Mouse (Mus musculus) ES-E14 (cell line): ENCODE measurements at regions not wholly inside any gene's neighbourhood (a gene's known extent, or its start where the extent isn't known, plus 50 kb on each side); places are given as distances from the start of the nearest gene placed in this dataset.

Experiments used
- DNase-seq: peaks from one replicate; pipeline ENCODE4 v3.0.0-alpha.2; 2013; ENCODE audit warnings: low read depth, low spot score
- H3K27ac ChIP-seq: 2 replicates; pipeline ENCODE4 v1.5.1; 2012; ENCODE audit warnings: low read depth, mild to moderate bottlenecking, low read length, moderate library complexity, mixed read lengths; ENCODE audit not compliant: poor library complexity, insufficient read depth, severe bottlenecking
- H3K36me3 ChIP-seq: 2 replicates; pipeline ENCODE4 v1.6.1; 2012; ENCODE audit warnings: mild to moderate bottlenecking, low read length, moderate library complexity, mixed read lengths; ENCODE audit not compliant: control insufficient read depth, poor library complexity, insufficient read depth, severe bottlenecking
- H3K4me1 ChIP-seq, 2 experiments: fragments of 150-350 bp in 1 of 2; sonication (generic) in 1 of 2; 2 replicates each; pipeline ENCODE4 v1.6.1; 2012; ENCODE audit warnings: low read length in 2 of 2, mild to moderate bottlenecking in 1 of 2, mixed read lengths in 1 of 2; ENCODE audit not compliant: control insufficient read depth in 2 of 2, insufficient read depth in 2 of 2, poor library complexity in 1 of 2
- H3K4me3 ChIP-seq, 2 experiments: fragments of 150-350 bp in 1 of 2; sonication (generic) in 1 of 2; 2 replicates each; pipeline ENCODE4 v1.5.1; 2012; ENCODE audit warnings: low read length in 2 of 2, low read depth in 1 of 2, mild to moderate bottlenecking in 1 of 2, mixed read lengths in 1 of 2; ENCODE audit not compliant: insufficient read depth in 1 of 2, poor library complexity in 1 of 2, severe bottlenecking in 1 of 2
- H3K9ac ChIP-seq: 2 replicates; pipeline ENCODE4 v1.6.1; 2012; ENCODE audit warnings: low read depth, mild to moderate bottlenecking, low read length, mixed read lengths; ENCODE audit not compliant: poor library complexity, insufficient read depth, severe bottlenecking
- H3K9me3 ChIP-seq: fragments of 150-350 bp; sonication (generic); 2 replicates; pipeline ENCODE4 v1.6.1; 2012; ENCODE audit warnings: low read depth, mild to moderate bottlenecking, low read length; ENCODE audit not compliant: control insufficient read depth, insufficient read depth
- CHD2 ChIP-seq: IDR thresholded peaks from 2 replicates; pipeline ENCODE4 v1.6.1; 2014; ENCODE audit warnings: mild to moderate bottlenecking, low read depth, low read length, inconsistent platforms
- HCFC1 ChIP-seq: IDR thresholded peaks from 2 replicates; pipeline ENCODE4 v1.6.1; 2012; ENCODE audit warnings: low read length, inconsistent platforms, borderline replicate concordance; ENCODE audit not compliant: insufficient read depth
- MAFK ChIP-seq: IDR thresholded peaks from 2 replicates; pipeline ENCODE4 v1.6.1; 2014; ENCODE audit warnings: mild to moderate bottlenecking, low read depth, low read length, inconsistent platforms; ENCODE audit not compliant: insufficient read depth
- ZC3H11A ChIP-seq: IDR thresholded peaks from 2 replicates; pipeline ENCODE4 v1.6.1; 2012; ENCODE audit warnings: low read depth, mild to moderate bottlenecking, inconsistent platforms, low read length, borderline replicate concordance
- ZNF384 ChIP-seq: IDR thresholded peaks from 2 replicates; pipeline ENCODE4 v1.6.1; 2012; ENCODE audit warnings: low read depth, low read length, inconsistent platforms
- in situ Hi-C, 2 experiments: fragments of 600-800 bp; cut with MboI; formaldehyde crosslinking; loops; one replicate each; pipeline ENCODE4 v1.15.1; 2025; ENCODE audit warnings: low sequenced_read_pairs in 2 of 2, inconsistent platforms in 1 of 2; ENCODE audit not compliant: unreplicated experiment in 2 of 2

DNA sequence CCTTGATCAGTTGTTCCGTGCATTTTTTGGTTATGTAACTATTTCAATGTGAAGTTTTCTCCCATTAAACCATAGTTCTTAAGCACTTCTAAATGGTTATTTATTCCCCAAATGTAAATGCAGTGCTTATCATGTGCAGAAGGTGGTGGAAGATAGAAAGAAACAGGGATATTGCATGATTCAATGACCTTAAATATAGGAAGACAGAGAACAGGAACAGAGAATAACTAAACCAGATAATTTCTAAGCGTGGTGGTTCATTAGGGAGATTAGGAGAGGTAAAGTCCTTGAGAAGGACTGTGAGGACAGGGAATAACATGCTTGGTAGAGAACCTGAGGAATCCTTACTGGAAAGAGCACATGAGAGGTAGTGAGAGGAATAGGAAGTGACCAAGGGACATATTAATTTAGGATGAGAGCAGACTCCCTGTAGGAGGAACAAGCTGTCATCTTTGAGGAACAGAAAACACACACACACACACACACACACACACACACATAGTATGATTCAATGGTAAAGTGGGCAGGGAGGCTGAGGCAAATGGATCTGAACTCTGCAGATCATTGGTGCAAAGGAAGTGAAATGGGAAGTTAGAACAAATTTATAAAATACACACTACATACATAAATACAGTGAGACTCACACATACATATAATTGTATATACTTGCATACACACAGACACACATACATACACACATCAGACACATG lies 143.4 kb upstream of the Chl1 start:
- no peak overlapping the region for H3K27ac ChIP-seq
- H3K4me1 ChIP-seq = no peaks in the 10 kb centered on the region
- TF ChIP-seq HCFC1 (no peak), MAFK (no peak), CHD2 (no peak), ZNF384 (no peak), ZC3H11A (no peak)
- no peak overlapping the region for H3K9ac ChIP-seq
- no peak for DNase-seq
- in situ Hi-C loops = no loop called here
- H3K9me3 ChIP-seq = no peaks in the 10 kb centered on the region
- H3K36me3 ChIP-seq = no peaks in the 10 kb centered on the region
- H3K4me3 ChIP-seq = no peak overlapping the region

DNA sequence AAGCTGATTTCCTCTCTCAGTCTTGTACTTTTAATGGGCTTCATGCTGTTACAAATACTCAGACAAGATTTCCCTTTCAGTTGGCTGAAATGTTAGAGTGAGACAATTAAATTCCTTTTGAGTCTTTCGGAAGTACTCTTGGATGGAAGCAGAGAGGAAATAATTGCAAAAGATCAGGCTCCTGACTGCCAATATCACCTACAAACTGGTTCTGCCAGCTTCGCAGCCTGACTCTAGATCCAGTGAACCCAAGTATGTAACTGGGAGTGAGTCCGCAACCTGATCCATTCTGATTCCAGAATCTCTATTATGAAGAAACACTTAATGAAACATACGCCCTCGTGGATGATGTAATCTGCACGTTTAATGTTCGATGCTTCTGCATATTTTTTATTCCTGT lies 135.4 kb upstream of the Chl1 start:
- in situ Hi-C loops = no loop called here
- H3K27ac ChIP-seq = no peak overlapping the region
- no peaks in the 10 kb centered on the region for H3K36me3 ChIP-seq
- DNase-seq = no peak
- H3K9ac ChIP-seq = no peak overlapping the region
- H3K4me3 ChIP-seq = no peak overlapping the region
- no peaks in the 10 kb centered on the region for H3K9me3 ChIP-seq
- no peaks in the 10 kb centered on the region for H3K4me1 ChIP-seq
- TF ChIP-seq MAFK (no peak), ZNF384 (no peak), CHD2 (no peak), ZC3H11A (no peak), HCFC1 (no peak)

DNA sequence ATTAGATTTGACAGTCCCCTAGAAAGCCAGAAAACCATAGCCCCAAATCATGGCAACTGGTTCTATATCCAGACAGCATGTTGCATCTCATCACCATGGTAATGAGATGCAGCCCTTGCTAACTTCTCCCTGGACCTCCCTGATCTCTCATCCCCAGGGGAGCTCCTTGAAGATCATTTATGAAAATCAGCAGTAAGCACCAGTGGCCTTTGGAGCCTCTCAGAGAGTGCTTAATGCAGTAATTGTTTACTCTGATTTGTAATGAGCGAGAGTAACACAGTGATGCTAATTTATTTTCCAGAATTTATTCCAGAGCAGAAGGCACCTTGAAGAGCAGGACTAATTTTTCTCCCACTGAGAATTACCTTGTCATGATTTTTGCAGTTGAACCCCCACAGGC lies 133.1 kb upstream of the Chl1 start:
- Histone ChIP-seq H3K4me3 (no peak overlapping the region), H3K4me1 (no peaks in the 10 kb centered on the region), H3K36me3 (no peaks in the 10 kb centered on the region), H3K9ac (no peak overlapping the region), H3K27ac (no peak overlapping the region), H3K9me3 (no peaks in the 10 kb centered on the region)
- DNase-seq = no peak
- TF ChIP-seq ZNF384 (no peak), CHD2 (no peak), ZC3H11A (no peak), MAFK (no peak), HCFC1 (no peak)
- in situ Hi-C loops = no loop called here

- Histone ChIP-seq H3K4me1 (no peaks in the 10 kb centered on the region), H3K9ac (no peak overlapping the region), H3K27ac (no peak overlapping the region), H3K4me3 (no peak overlapping the region), H3K9me3 (no peaks in the 10 kb centered on the region), H3K36me3 (no peaks in the 10 kb centered on the region)
- in situ Hi-C loops = no loop called here
- no peak for DNase-seq
- no peak for TF ChIP-seq ZC3H11A
- no peak for TF ChIP-seq CHD2
- TF ChIP-seq ZNF384 = no peak
- TF ChIP-seq HCFC1 = no peak
- TF ChIP-seq MAFK = no peak
These were observed 132.3 kb upstream of the Chl1 start for GRCm38 (mm10) chr6:103378047-103378446.

DNA sequence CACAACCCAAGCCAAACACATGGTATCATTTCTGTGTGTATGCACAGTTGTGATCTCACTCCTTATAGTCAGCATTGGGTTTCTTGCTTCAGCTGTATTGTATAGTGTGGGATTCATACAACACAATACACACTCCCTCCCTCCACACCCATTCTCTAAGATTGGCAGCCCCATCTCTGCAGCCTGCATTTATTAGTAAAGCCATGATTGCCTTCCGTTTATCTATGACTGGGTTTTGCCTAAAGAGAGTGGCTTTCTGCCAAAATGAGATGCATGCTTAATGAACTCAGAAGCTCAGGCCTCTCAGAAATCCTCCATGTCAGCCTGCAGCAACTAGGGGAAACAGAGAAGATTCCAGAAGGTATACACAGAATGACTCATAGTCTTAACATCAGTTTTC lies 129.4 kb upstream of the Chl1 start:
- TF ChIP-seq CHD2 (no peak), ZC3H11A (no peak), ZNF384 (no peak), HCFC1 (no peak), MAFK (no peak)
- no peak for DNase-seq
- Histone ChIP-seq H3K36me3 (no peaks in the 10 kb centered on the region), H3K9me3 (no peaks in the 10 kb centered on the region), H3K4me1 (no peaks in the 10 kb centered on the region), H3K9ac (no peak overlapping the region), H3K4me3 (no peak overlapping the region), H3K27ac (no peak overlapping the region)
- in situ Hi-C loops = no loop called here
